Mouse (Mus musculus): ENCODE measurements around the gene Rab44.

Gene Rab44

GRCm38 (mm10) chr17:29168996-29169601 is 55.2 kb downstream of the Rab44 start:
- DNase-seq (ENCODE audit: low spot score) = no peak

GRCm38 (mm10) chr17:29170431-29171000 is 56.6 kb downstream of the Rab44 start:
- no peak for DNase-seq (ENCODE audit: low spot score)

DNA sequence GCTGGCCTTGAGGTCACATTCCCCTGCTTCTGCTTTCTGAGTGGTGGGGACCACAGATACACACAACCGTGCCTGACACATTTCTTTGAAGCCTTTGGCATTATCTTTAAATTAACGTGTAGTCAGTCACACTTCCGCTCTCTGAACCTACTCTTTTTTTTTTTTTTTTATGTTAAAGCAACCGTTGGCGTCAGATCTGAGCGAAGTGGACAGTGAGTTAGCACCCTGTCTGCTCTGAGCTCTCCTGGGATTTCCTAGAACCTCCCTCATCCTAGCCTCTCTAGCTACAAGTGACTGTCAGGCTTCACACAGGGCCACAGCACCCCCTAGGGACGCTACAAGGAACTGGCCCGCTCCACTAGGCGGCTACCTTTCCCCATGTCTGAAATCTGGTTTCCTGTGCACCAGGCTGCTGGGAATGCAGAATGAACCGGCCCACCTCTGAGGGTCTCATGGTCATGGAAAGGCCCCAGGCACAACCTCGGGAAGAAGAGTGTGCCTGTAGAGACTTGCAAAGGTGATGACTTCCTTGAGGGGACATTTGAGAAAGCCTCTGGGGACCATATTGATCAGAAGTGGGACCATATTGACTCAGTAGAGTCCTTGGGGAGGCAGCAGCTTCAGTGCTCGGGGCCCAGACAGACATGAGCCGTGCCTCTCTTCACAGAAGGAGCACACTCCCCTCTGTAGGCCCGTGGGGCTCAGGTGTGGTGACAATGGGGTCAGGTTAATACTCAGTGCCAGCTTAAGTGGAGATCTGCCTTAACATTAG is 57.2 kb downstream of the Rab44 start:
- DNase-seq (ENCODE audit: low spot score) = peak; percentile 61

- no peak for DNase-seq (ENCODE audit: low spot score)
Measured at GRCm38 (mm10) chr17:29172062-29172461, 58.1 kb downstream of the Rab44 start.

- DNase-seq (ENCODE audit: low spot score) = no peak
Measured at GRCm38 (mm10) chr17:29173165-29173564, 59.2 kb downstream of the Rab44 start.

DNA sequence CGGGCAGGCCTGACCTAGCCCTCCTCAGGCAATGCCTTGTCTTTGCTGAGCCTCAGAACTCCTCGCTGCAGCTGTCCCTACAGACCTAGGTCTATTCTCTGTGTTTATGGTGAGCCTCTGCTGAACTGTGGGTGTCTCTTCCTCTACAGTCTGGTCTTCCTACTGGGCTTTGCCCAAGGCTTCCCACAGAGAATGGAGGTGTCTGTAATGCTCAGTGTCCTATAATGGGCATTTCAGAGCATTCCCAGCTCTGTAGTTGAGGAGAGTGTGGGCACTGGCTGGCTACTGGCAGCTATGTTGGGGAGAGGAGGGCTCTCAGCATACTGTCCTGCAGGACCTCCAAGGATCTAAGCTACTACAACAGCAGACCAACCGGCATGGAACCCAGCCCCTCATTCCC is 61.7 kb downstream of the Rab44 start:
- DNase-seq (ENCODE audit: low spot score) = no peak

DNA sequence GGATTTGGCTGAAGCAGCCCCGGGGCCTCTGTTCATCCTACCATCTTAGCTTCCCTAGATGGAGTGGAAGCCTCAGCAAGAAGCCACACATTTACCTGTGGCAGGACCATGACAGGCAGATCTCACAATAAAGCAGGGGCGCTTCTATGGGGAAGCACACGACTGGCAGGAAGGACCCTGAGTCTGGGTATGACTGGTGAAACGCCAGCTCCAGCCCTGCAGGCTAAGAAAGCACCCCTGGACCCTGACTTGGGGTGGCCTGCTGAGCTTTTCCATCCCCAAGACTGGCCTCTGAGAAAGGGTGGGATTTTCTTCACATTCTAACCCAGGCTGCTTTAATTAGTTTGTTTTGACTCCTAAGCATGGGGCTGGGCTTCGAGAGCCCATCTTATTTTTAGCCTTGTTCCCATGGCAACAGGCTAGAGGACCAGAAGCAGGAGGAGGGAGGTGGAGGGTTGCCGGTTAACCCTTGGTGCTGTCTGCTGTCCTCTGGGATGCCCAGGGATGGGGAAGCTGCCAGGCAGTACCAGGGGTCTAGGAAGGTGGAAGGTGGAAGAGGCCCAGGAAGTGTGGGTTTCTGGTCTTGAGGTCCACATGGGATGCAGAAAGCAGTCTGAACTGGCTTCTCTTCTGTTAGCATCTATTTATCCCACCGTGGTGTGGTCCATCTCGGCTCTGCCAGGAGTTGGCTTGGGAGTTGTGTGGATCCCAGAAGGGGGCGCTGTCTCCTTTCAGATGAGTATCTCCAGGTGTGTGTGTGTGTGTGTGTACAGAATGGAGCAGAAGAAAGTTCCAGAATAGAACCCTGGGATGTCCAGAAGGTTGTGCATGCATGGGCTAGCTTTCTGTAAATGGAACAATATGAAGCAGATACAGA is 62.7 kb downstream of the Rab44 start:
- no peak for DNase-seq (ENCODE audit: low spot score)

DNA sequence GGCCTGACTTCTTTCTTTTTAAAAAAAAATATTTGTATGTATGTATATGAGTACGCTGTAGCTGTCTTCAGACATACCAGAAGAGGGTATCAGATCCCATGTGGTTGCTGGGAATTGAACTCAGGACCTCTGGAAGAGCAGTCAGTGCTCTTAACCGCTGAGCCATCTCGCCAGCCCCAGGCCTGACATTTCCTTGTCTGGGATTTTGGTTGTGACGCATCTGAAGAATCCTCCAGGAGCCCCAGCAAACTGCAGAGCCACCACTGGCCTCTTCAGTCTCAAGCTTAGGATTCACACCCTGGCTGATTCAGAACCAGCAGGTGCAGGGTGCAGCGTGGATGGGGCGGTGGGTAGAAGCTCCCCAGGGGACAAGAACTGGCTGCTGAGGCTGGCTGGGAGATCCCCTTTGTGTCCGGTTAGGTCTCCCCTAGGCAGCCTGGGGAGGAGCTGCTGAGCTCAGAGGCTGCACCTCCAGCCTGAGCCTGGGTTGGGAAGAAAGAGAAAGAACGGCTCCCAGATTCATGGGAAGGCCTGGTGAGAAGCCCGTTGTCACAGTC is 64.6 kb downstream of the Rab44 start:
- DNase-seq (ENCODE audit: low spot score) = no peak

- no peak for DNase-seq (ENCODE audit: low spot score)
Measured at GRCm38 (mm10) chr17:29179917-29180316, 66.0 kb downstream of the Rab44 start.

- DNase-seq (ENCODE audit: low spot score) = no peak
Measured at GRCm38 (mm10) chr17:29180406-29181127, 66.6 kb downstream of the Rab44 start.

DNA sequence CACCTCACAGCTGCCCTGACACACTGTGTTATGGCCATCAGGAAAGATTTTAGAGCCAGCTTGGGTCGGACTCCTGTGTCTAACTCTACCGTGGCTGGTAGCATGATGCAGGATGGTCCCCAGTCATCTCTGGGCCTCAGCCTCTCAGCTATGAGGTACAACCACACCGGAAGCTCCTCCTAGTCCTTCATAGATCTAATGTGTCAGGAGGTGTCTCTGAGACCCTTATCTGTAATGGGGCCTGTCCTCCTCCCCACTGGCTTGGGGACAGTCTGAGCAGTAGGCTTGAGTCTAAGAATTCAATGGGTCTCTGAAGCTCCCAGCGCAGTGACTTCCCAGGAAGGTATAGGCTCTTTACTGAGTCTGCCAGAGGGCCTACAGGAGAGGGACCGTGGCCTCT is 67.8 kb downstream of the Rab44 start:
- no peak for DNase-seq (ENCODE audit: low spot score)

DNA sequence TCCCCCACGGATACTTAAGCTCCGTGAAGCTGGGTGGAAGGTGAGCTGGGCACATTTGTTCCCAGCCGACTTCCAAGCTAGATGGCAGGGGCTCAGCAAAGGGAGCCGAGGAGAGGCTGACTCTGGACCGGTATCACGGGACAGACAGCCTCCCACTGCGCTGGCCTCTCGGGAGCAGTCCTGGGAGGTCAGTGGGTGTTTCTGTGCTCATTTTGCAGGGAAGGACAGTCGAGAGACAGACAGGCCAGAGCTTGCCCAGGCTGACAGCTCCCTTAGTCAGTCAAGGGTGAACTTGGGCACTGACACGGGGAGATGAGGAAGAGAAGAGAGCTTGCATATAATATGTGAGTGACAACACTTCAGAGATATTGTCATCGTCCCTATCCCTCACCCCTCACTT is 69.2 kb downstream of the Rab44 start:
- DNase-seq (ENCODE audit: low spot score) = no peak

DNA sequence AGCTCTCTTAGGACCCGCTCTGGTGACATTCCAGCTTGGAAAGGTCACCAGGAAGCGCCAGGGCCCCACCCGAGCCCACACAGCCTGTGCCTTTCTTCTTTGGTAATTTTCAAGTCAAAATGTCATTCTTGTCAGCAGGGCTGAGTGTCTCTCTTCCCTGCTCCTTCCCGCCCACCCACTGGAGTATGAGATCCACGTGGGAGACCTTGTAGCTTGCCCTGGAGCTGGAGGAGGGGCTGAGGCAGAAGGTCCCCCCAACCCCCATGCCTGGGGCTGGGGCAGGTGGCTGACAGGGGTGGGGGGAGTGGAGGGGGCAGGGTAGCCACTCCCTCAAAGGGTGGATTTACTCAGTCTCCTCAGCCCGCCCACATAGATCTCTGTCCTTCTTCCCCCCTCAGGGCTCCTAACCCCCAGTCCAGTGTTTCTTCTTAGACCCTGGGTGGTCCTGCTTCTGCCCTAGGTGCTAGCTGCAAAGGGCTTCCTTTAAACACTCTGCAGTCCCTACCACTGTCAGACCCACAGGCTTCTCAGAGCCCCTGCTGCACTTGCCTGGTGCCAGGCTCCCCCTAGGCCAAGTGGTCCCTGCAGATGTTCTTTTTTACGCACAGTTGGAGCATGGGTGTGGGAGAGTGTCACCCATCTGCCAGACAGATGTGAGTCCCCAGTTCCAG is 71.6 kb downstream of the Rab44 start:
- DNase-seq (ENCODE audit: low spot score) = no peak

- no peak for DNase-seq (ENCODE audit: low spot score)
Measured at GRCm38 (mm10) chr17:29186989-29187859, 73.3 kb downstream of the Rab44 start.

DNA sequence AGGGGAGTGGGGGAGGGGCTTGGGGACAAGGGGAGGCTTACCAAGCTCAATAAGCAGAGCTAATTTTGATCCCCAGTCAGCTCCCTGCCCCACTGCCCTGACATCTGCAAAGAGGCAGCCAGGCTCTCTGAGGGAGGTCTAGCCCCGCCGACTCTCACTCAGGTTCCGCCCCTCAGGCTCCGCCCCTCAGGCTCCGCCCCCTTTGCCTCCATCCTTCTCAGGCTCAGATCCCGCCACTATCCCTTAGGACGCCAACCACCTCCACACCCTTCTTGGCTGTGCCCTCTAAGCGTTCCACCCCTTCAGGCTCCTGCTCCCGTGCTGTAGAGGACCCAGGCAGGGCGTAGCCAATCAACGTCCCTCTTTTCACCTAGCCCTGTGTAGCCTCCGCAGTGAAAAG is 75.0 kb downstream of the Rab44 start:
- no peak for DNase-seq (ENCODE audit: low spot score)

DNA sequence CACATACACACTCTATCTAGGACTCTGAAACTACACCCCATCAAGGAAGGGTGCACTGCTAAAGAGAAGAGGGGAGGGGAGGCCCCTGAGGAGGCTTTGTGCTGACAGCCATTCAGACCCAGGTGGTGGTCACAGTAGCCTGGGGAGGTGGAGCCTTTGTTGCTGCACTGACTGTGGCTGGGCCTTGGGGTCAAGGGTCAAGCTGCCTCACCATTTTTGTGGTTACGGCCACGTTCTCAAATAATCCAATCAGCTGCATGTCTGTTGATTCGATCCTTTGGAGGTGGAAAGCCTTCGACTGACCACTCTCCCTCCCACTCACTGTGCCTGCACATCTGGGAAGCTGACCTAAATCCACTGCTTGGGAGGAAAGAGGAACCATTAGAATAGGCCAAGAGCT is 81.6 kb downstream of the Rab44 start:
- no peak for DNase-seq (ENCODE audit: low spot score)
